Mouse (Mus musculus) G1E-ER4 (cell line): Measurements from ENCODE around the gene Sec22b. TPM values are rescaled to one million over a fixed set of nuclear protein-coding genes. Genes with fewer than 3 reads are reported as not detected.

Source experiments
- GATA1 ChIP-seq: IDR thresholded peaks from one replicate; pipeline ENCODE4 v1.8.0; 2012; ENCODE audit warnings: low read length, inconsistent platforms
- polyA plus RNA-seq: library from polyadenylated mRNA; stranded (reverse); fragments of >175 nt; gene quantifications from 2 replicates; pipeline ENCODE4 v1.2.3, GENCODE M21; 2012

The Sec22b gene
- polyA plus RNA-seq = 58.3 and 71.9 TPM in 2 replicates

DNA sequence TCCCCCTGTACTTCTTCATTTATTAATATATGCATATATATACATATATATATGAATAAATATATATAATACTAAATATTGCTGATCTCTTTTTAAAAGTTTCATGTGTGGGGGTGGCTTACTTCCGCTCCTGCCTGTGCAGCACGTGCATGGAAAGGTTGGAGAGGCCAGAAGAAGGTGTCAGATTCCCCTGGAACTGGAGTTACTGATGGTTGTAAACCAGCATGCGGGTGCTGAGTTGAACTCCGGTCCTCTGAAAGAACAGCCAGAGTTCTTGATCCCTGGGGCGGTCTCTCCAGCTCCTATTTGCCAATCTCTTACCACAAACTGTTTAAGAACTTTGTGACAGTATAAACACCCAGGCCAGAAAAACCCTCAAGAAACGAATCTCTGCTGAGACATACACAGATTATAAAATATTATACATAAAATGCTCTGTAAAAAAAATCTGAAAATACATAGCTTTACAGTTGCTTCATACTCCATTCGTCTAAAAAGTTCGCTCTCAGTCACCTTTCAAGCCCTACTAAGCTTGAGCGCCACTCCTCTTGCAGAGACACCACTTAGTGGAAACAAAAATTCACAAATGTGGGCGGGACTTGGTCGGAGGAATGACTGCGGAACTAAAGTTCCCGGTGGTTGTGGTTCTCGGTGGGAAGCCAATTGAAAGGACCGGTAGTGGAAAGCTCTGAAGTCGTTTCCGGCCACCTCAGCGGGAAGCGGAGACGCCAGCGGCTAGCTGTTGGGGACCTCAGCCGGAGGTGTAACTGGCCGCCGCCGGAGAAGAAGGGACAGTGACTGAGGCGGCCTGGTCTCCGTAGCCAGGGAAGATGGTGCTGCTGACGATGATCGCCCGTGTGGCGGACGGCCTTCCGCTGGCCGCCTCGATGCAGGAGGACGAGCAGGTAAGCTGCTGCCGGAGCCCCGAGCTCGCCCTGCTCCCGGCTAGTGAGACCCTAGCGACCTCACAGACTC lies at the start of gene Sec22b:
TSS of gene Sec22b (plus strand) at position 675 of the 975 bp plus-strand sequence.
- no peak for TF ChIP-seq GATA1

DNA sequence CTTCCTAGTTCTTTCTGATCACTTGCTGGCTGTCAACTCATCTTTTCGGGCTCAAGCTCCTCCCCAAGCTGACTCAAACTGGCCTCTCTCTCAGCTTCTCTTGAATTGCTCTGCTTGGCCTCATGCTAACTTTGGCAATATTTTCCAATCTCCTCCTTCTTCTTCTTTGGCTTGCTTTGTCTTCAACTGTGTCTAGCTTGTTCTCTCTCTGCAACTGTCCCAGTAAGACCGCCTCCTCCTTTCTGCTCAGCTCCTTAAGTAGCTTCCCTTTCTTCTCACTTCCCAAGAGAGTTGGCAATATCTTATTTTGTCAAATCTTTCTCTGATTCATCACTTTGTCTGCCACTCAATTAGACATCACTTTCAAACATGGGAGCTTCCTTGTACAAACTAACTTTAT lies 49.2 kb upstream of the Sec22b start:
- no peak for TF ChIP-seq GATA1

DNA sequence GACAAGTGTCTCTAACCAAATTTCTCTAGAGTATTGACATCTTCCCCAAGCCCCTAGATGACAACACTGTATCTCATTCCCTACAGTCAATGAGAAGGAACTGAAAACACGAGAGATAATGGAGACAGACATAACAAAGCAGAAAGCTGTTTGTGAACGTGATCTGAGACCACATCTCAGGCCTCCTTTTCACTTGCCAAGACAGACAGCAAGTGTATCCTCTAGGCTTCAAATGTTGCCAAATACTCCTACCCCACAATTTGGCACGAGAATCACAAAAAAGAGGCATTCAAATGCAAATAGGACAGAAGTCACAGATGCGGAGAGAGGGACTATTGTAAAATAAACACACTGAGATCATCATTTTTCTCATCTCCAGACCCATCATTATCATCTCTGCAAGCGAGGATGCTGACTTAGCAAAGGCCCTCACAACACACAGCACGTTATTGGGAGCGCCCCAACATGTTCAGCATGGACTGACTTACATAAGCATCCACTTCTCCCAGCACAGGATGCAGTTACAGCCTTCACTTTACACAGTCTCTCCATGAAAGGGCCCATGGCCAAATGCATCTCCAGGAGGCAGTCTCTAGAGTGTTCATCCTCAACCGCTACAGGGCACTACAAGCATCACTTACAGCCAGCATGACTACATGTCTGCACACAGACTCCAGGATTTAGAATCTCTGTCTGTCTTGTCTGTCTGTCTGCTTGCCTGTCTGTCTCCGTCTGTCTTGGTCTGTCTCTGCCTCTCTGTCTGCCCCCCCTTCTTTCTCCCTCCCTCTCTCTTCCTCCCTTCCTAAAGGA lies 46.2 kb upstream of the Sec22b start:
- no peak for TF ChIP-seq GATA1

DNA sequence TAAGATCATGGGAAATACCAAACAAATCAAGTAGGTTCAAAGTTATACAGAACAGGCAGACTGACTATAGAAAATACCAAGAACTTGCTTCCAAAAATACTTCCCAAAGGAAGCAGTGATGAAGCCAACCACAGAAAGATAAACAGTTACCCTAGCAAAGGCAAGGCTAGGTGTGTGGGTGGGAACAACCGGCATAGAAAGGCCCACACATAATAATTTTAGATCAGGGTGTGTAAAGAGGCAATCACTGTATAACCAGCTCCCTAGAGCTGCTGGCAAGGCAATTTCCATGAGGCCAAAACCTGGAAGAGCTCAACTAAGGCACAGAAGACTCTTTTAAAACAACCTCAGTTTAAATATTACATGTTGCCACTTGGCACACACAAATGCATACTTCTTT lies 41.6 kb upstream of the Sec22b start:
- TF ChIP-seq GATA1 = no peak

DNA sequence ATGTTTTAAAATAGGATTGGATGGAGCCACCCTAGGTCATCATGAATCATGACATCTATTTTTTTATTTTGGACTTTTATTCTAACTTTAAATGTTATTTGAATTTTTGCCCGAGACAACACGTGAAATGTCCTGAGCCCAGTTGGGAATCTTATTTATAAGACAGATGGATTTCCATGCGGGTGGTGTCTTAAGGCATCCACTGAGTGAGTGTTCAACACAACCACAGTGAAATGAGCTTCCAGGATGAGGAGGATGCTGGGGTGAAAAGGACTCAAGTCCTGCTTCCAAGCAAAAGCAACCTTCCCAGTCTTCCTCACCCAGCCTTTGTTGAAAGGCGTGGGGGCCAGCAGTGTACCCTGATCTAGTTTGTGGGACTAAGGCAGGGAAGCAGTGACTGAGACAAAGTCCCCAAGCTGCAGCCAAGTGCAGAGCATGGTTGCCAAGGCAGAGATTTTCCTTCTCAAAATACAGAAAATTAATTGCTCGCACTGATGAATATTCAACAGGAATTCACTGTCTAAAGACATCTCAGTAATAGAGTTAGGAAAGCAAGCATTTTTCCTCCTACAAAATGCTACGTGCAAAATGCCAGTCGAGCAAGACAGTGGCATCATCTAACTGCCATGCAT lies 40.1 kb upstream of the Sec22b start:
- no peak for TF ChIP-seq GATA1

DNA sequence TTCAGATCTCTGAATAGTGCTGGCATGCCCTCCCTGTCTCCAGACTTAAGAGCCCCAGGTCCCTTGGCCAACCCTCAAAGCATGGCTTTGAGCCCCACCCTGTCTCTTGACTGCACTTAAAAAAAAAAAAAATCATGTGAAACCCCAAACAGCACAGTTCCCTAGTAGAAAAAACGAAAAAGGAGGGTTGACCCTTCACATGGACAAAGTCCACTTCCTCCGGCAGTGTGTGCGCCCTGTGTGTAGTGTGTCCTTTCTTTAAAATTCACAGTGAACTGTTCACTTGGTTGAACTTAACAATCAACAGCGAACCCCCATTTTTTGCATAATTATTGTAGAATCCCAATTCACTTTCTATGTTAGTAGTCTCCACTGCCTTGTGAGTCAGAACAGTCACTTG lies 34.3 kb upstream of the Sec22b start:
- TF ChIP-seq GATA1 = no peak

DNA sequence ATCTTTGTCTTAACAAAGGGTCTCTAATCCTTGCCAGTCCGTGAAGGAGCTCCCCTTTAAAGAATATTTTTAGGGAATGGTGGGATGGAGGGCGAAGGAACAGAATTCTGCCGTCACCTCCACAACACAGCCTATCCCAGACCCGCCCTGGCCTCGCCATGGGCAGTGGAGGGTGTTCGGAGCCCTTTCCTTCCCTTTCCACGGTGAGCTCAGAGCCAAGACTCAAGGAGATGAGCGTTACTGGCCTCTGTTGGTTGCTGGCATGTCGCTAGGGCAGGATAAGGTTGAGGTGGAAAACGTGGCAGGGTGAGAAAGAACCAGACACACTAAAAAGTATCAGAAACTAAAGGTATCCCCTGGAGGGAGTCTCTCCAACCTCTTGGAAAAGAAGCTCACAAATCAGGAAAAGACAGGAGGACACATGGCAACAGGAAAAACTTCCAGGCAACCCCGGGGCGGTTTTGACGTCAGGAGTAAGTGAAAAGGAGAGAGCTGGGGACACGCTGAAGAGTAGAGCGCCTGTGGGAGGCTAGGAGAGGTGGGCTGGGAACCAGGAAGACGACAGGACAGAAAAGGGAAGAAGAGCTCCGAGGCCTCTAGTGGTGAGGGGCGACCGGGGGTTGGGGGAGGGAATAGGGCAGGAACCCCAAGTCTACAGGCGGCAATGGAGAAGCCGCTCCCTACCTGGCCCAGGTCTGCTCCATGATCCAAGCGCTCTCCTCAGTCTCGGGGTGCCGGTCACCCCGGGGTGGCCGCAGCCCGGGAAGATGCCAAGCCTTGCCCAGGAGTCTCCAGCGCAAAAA lies 33.6 kb upstream of the Sec22b start:
- TF ChIP-seq GATA1 = no peak

DNA sequence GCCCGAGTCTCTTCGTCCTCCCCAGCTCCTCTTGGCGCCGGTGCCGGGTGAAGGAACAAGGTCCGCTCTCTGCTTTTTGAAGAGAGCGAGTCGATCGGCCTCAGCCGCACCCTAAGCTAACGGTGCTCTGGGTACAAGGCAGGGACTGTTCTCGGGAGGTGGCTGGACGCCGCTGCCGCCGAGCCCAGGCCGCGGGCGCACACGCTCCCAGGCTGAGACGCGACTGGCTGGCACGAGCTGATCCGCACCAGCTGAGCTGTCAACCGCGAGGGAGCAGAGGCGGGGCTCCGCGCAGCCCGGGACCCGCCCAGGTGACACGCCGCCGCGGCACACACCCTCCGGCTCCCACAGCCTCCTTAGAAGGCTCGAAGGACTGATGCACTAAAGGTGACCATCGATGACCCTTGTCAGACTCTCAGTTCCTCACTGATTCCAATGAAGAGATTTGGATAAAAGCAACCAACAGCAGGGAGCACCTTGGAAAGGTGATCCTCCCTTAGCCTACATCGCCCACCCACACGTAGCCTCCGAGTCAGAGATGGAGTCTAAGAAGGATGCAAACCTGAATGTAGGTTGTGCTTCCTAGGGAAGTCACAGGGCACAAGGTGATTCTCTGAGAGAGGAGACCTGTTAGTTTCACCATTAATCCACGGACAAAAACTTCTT lies 32.8 kb upstream of the Sec22b start:
- TF ChIP-seq GATA1 = no peak

DNA sequence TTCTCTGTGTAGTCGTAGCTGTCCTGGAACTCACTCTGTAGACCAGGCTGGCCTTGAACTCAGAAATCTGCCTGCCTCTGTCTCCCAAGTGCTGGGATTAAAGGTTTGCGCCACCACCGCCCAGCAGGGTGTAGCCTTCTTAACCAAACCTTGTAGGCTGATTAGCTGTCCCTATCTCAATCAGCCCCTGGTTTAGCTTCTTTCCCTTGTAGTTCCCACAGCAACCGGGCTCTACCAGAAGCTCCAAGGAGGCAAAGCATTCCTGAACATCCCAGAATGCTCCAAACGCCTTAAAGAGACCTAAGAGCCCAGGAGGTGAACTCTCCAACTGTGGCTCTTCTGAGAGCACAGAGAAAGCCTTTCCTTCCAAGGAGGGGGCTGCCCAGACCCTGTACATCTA lies 32.3 kb upstream of the Sec22b start:
- no peak for TF ChIP-seq GATA1

DNA sequence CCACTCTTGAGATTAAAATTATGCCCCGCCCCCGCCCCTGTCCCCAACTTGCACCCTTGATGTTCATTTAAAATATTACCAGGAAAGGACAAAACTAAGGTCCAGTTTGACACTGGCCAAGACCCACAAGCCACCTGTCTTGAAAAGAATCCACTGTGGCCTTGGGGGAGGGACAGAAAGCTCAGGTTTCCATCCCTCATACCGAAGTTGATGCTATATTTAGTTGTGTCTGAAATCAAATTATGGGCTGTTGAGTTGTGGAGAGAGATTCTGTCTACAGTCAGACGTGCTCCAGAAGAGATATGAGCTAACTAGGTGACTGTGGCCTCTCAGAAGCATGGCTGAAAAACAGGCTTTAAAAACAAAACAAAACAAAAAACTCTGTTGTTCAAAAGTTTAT lies 31.3 kb upstream of the Sec22b start:
- TF ChIP-seq GATA1 = no peak

DNA sequence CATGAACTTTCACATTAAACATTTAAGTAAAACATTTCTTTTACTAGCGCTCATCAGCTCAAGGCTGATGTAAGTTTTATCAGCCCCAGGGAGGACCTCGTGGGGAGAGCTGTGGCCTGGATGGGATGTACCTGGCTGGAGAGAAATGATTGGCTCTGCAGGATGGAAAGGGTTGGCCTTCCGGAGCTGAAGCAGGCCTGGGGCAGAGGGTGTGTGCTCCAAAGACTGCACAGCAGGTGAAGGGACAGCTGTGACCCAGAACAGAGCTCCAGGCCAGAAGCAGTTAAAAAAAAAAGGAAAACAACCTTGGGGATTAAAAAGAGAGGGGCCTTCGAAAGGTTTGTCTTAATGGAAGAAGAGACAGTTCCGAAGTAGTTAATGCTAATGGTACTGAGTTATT lies 26.2 kb upstream of the Sec22b start:
- TF ChIP-seq GATA1 = no peak

DNA sequence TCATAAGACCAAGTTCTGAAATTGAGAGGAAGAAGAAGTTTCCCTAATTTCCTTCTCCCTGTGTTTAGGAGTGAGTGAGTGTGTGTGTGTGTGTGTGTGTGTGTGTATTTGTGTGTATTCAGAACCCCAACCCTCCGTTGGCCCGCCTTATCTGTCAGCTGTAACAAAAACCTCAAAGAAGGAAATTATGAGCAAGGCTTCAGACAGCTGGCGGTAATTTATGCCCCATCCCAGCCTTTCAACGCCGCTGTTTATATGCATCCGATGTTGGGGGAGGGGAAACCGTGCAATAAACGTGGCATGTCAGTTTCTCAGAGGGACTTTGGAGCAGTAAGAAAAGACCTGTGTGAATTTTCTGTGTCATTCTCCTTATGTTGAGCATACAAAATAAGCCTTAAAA lies 24.7 kb upstream of the Sec22b start:
- TF ChIP-seq GATA1 = no peak

DNA sequence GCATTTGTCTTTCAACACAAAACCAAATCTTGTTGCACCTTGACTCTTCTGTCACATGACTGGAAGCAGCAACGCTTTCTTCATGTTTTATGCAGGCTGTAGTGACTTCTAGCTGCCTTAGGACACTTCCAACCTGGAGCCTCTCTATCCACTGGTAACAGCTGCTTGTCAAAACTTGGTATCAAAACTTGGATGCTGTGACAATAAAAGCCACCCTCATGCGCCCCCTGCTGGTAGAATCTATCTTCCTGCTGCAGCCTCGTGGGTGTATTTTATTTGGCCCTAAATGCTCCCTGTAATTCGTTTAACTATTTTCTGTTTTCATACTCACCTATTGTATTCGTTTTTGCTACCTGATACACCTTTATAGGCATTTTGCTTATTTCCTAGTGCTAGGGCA lies 21.8 kb upstream of the Sec22b start:
- TF ChIP-seq GATA1 = no peak

DNA sequence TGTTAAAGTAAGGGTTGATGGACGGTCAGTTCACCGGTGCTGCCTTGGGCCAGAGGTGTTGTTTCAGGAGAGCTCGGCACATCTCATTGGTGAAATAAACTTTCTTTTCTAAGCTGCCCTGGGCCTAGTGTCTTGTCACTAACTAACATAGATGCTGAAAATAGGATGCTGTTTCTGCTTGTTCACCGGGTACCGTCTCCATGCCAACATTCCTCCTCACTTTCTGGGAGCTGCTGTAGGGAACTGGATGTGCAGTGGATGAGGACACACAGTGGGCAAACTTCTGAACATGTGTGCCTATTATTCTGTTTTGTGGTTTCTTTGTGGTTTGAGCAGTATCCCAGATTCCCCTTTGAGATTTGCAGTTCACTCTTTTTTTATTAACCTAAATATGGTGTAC lies 19.4 kb upstream of the Sec22b start:
- TF ChIP-seq GATA1 = no peak

DNA sequence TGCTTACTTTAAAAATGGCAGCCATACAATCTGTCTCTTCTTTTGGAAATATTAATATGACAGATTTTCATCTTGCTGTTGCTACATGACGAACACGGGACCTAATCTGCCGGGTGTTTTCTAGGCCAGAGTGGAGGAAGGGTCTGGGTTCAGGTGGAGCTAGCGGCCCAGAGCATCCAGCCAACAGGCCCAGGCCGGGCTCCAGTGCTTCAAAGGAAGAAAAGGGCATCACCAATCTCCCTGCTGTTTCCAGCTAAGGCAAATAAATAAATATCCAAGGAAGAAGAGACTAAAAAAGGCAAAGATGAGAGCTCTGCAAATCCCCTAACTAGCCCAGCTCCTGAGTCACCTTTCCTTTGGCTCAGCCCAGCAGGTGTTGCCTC lies 13.2 kb upstream of the Sec22b start:
- TF ChIP-seq GATA1 = no peak
